Mouse (Mus musculus): ENCODE measurements around the gene Tmem178b.

The Tmem178b gene

DNA sequence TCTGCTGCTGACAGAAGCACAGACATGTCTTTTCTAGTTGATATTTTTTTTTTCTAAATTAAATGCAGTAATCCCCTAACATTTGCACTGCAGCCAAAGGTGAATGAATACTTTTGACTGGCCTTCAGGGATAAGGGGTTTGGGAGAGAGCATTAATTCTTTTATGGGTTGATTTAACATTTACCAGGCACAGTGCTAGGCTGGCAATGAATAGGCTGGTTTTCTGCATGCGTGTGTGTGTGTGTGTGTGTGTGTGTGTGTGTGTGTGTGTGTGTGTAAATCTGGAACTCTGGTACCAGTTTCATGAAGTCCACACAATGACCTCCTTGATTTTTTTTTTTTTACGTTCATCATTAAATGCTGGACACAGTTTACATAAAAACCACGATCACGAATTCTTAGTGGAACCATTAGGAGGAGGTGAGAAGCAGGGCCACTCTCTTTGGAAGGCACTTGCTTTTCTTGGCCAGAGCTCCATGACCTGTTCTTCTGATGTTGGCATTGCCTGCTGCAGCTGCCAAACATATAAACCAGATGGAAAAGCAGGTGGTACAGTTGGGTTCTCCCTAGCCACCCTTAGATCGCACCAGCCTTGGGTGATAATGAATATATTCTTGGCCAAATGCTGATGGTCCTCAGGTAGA lies 203.7 kb downstream of the Tmem178b start:
- no peak for DNase-seq (ENCODE audit: extremely low read depth, low read depth, low spot score)

DNA sequence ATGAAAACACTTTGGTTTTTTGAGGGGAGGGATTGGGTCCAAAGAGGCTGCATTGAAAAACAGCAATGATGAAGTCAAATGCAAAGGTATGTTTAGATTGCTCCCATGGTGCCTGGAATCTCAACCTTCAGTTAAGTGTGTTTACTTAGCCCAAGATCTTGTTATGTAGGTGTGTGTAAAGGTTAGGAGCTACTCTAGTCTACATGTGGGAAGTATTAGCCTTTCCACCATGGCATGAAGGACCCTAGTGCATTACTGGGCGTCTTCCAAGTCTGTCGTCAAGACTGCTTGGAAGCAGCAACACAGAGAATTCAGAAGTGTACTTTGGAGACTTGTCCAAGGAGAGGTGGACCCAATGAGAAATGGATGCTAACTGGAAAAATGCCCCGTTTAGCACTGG lies 205.3 kb downstream of the Tmem178b start:
- no peak for DNase-seq (ENCODE audit: extremely low read depth, low read depth, low spot score)

DNA sequence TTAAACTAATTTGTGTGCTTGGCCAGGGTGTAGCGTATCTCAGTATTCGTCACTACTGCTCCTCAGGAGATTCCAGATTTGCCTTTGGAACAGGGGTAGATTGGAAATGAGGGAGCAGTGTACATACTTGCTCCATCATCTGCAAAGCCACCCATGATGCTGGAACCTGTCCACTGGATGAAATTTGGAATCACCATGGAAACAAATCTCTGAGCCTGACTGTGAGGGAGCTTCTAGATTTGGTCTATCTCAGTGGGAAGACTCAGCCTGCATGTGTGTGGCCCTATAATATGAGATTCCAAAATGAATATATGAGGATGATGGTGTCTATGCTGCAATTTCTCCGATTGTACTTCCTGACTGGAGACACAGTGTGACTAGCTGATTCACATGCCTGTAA lies 210.7 kb downstream of the Tmem178b start:
- DNase-seq (ENCODE audit: extremely low read depth, low read depth, low spot score), result no peak

DNA sequence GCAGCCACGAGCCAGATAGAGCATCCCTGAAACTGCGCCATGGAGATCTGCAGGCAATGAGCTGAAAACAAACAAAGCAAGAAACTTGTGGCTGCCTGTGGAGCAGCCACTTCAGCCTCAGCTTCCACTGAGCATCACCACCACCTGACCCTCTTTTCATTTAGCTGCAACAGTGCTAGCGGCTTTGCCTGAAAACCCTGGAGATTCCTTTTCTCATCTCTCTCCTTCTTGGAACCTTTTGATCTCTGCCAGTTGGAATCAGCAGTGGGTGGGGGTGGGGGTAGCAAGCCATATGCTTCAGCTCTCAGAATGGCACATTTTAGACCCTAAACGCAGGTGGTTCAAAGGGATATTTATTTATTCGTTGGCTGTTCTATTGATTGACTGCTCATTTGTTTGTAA lies 218.2 kb downstream of the Tmem178b start:
- no peak for DNase-seq (ENCODE audit: extremely low read depth, low read depth, low spot score)

DNA sequence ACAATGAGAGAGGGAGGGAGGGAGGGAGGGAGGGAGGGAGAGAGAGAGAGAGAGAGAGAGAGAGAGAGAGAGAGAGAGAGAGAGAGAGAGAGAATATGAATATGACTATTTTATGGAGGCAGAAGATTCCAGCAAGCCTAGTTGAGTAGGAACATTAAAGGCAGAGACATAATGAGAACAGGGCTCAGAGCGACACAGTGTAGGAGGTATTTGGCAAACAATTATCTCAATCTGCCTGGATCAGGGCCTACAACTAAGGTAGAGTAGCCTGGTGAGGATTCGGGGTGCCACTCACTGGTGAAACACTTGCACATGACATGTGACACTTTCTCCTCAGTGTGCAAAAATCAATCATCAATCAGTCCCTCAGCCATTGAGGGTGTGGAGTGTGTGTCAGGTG lies 225.4 kb downstream of the Tmem178b start:
- DNase-seq (ENCODE audit: extremely low read depth, low read depth, low spot score), result no peak

DNA sequence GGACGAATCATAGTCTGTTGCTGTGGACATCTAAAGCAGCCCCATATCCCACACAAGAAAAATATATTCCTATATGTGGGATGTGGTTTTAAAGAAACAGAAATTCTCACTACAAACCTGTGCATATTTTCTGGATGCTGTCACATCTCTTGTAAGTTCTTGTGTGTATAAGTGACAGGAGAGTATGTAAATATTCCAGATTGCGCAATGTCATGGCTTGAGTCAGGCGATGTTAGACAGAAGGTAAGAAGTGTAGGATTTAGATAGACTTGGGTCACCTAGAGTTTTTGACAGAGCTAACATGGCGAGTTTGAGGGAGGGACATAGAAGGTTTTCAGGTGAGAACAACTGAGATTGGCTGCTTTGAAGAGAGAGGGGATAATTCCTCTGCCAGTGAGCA lies 228.7 kb downstream of the Tmem178b start:
- DNase-seq (ENCODE audit: extremely low read depth, low read depth, low spot score), result no peak

DNA sequence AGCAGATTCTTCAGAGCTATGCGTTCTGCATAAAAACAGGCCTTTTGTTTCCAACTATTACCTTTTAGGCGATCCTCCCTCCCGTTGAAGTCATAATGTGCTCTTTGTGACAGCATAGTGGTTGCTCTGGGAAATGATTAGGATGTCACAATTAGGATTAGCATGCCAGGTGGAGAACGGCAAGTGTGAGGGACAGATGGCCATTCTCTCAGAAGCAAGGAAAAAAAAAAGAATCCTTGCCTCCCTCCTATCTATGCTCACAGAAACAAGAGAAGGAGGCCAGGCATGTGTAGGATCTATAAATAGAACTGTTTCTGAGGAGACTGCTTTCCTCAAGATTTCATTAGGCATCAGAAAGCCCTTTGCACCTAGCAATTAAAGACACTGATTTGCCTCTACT lies 229.8 kb downstream of the Tmem178b start:
- no peak for DNase-seq (ENCODE audit: extremely low read depth, low read depth, low spot score)

DNA sequence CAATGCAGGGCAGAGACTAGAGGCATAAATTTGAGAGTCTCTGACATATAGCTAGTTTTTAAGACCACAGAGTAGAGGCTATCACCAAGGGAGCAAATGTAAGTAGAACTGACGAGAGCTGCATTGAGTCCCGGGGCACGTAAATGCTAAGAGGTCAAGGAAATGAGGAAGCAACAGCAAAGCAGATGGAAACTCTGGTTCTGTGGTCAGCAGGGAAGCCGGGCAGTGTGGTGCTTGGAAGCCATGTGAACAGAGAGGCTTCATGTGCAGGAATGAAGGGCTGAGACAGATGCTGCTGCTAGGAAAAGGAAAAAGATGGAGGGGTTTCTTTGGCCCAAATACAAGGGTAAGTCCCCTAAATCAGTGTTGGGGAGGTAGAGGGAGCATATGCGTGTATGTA lies 237.0 kb downstream of the Tmem178b start:
- DNase-seq (ENCODE audit: extremely low read depth, low read depth, low spot score), result no peak

DNA sequence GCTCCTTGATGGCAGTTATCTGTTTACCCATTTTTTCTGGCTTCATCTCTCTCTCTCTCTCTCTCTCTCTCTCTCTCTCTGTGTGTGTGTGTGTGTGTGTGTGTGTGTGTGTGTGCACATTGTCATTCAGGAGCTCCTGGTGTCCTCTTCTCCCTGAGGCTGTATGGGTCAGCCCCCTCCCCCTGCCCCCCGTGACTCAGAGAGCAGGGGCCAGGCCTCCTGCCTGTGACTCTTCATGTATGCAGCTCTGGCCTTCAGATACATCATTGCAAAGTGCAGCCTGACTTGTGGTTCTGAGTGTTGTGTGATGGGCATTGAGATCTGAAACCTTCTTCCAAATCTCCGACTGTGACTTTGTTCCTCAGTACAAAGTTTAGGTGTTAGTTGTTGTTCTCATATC lies 237.7 kb downstream of the Tmem178b start:
- DNase-seq (ENCODE audit: extremely low read depth, low read depth, low spot score), result no peak

DNA sequence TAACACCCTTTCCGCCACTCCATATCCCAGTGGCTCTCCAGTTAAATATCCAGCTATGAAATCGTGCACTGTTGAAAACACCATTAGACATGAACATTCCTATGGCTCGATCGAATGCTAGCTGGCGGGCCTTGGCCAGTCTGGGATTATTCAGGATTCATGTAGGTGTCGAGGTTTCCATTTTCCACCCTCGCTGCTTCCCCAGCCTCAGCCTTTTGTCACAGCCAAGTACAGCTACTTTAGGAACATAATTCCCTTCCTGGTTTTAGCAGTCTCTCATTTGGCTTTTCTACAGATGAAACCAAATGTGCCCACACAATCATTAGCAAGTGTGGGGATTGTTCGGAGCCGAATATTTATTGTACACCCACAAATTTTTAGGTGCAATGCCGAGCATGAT lies 239.4 kb downstream of the Tmem178b start:
- no peak for DNase-seq (ENCODE audit: extremely low read depth, low read depth, low spot score)

DNA sequence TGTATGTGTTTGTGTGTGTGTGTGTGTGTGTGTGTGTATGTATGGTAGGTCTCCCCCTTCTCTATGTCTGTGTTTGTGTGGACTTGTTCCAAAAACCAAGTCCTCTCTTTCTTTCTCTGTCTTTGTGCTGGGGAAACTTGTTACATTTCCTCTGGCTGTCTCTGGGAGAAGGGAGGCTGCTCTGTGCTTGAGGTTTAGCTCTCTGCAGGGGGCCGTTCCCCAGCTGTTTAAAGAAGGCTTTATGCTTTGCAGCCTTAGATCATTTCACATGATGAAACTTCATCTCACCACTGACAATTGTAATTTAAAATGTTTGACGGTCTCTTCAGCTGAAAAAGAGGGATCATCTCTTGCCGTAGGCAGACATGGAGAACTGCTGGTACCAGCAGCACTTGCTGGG lies 243.2 kb downstream of the Tmem178b start:
- no peak for DNase-seq (ENCODE audit: extremely low read depth, low read depth, low spot score)

DNA sequence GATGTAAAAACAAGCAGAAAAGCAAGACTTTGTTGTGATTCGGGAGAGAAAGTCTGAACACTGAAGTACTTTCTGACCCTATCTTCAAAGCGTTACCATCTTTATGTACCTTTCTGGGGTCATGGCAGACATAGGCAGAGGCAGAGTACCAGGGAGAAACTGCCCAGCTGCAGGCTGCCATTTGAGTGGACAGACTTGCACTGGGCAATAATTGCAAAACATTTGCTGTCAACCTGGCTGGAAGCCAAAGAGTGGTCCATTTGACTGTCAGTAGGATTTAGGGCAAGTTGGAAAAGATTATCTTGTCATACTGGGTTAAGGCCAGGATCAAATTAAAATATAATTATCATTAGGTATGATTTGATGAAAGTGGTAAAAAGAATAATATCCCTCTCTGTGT lies 247.1 kb downstream of the Tmem178b start:
- DNase-seq (ENCODE audit: extremely low read depth, low read depth, low spot score), result no peak

DNA sequence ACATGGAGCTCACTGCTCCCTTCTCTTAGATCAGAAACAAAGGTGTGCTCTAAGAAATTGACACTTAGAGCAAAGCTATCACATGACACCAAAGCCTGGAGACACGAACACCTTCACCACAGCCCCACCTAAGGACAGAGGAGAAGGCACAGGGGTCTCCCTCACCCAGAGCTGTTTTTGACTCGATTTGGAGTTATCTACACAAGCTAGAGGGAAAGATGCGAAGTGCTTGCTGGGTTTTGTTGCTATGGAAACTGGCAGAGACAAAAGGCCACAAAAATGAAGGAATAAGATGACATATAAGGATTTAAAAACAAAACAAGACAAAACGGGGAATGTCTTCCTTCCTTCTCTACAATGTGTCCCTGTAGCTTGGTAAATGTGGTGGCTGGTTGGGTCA lies 248.4 kb downstream of the Tmem178b start:
- DNase-seq (ENCODE audit: extremely low read depth, low read depth, low spot score), result no peak

DNA sequence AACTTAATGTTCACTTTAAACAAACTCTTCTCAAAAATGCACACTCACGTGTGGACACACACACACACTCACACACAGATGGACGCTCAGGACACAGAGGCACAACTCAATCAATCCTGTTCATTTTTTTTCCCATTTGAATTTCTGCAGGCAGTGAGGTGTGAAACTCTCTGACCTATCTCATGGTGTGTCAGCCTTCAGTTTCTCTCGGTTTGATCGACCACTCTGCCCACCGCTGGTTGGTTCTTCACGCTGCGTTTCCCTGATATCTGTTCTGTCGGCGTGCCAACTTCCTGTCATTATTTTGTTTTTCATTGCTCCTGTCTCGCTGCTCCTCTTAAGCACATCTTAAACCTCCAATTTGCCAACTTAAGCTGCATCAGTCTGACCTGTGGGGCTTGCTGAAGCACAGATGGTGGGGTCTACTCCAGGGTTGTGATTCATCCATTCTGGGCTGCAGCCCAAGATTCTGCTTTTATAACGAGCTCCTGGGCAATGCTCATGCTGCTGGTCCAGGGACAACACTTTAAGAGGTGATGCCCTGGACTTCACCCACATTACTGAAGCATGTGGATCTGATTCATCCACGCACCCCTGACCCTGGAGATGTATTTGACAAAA lies 250.1 kb downstream of the Tmem178b start:
- no peak for DNase-seq (ENCODE audit: extremely low read depth, low read depth, low spot score)

DNA sequence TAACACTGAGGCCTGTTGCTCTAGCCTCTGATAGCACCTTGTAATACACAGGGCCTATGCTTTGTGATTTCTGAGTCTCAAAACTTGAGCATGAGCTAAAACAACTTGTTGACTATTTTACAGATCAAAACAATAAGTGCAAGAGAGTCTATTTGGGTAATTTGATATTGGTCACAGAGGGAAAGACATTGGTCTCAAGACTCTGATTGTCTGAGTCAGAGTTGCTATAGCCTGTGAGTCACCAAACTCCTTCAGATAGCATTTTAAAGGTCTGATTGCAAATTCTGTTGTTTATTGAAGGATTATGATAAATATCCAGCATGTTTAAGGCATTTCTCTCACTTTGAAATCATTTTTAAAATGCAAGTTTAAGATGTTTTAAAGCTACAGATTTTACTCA lies 250.9 kb downstream of the Tmem178b start:
- no peak for DNase-seq (ENCODE audit: extremely low read depth, low read depth, low spot score)

DNA sequence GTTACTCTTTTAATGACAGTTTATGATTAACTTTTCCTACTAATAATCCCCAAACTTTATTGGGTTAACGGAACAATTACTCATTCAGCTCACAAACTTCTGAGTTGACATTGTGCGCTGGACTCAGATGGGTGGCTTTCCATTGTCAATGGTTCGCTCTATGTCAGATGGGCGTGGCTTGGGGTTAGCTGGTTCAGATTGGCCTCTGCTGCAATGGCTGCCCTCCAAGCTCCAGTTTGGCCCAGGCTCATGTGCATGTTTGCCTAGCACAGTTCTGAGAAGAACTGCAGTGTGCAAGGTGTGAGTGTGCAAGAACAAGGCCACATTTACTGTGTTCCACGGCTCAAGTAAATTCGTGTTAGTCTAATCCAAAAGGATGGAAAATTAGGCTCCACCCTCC lies 255.6 kb downstream of the Tmem178b start:
- DNase-seq (ENCODE audit: extremely low read depth, low read depth, low spot score), result no peak

DNA sequence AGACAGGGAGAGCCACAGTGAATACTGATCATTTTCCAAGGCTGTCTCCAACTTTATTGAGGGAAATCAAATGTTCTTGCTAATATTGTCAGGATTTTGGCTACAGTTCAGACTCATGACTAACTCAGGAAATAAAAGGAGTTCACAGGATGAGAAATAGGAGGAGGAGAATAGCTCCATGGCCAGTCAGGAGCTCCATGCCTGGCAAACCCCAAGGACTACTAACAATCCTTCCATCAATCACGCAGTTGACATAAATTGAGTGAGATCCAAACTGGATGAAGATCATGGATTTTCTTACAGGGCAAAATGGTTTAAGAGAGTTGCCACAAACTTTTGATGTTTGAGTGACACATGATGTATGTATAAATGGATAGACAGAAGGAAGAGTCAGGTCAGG lies 258.9 kb downstream of the Tmem178b start:
- DNase-seq (ENCODE audit: extremely low read depth, low read depth, low spot score), result no peak

DNA sequence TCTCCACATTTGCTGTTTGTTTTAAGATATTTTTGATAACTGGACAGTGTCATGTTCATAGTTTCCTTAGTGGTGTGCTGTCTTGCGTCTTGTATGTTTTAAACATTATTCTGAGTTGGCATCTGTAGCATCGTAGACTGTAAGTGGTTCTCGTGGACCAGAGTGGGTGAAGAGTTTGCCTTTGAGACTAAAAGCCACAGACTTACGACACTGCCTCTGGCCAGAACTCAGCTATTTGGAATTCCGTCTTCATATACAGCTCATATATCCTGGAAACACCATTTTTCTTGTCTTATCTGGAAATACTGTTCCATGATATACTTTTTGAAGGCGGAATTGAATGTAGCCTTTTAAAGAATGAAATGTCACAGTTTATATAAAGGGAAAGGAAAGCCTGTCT lies 260.4 kb downstream of the Tmem178b start:
- no peak for DNase-seq (ENCODE audit: extremely low read depth, low read depth, low spot score)

DNA sequence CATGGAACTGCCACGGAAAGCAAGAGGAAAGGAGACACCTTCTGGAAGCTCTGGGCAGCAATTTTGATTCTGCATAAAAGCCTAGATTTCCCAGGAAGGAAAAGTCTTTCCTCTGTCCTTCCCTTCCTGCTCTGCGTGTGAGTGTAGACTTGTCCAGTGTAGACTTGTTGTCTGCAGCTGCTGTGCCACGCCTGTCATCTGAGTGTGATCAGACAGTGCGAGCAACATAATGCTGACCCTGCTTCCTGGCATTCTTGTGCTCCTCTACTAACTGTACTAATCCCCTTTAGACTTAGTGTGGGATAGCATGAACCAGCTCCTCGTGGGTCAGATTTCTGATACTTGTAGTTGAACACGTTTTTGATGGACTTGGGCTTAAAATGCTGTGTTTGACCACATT lies 262.6 kb downstream of the Tmem178b start:
- DNase-seq (ENCODE audit: extremely low read depth, low read depth, low spot score), result no peak

DNA sequence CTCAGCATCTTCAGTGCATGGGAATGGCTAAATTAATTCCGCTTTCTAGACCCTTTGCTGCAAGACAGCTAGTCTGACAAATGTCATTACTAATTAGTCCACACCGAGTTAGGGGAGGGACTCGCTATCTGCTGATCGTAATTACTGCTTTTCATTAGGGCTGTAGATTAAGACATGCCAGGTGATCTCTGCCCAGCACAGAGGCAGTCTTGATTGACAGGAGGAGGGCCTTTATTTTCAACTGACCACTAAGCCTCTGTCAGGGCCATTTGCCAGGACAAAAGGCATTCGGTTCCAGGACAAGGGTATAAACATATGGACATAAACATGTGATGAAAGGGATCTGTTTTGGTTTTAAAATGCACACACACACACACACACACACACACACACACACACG lies 264.3 kb downstream of the Tmem178b start:
- DNase-seq (ENCODE audit: extremely low read depth, low read depth, low spot score), result no peak

DNA sequence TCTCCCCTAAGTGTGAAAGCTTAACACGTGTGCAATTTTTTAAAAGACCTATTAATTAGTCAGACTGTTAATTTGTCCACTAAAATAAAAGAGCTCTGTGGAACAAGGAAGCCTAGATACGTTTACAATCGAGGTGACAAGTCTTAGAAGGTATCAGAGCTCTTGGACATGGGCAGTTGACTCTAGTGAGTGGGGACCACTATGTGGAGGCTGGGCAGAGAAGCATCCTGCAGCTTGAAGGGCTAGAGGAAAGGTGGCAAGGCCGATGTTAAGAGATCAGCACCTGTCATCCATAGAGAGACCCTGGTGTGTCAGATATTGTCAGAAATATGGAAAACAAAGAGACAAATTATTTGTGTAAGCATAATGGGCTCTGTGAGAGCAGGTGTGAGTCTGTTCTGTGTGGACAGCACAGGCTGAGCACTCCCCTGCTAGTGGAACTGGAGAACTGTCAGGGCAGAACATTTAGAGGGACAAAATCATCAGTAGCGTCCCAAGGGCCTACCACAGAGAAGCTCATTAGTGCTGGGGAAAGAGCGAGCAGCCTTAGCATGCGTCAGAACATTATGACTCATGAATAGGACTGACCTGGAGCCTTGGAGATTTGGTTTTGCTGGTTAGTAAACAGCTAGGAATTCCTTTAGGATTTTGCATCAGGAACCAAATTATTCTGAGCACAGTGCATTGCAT lies 264.9 kb downstream of the Tmem178b start:
- DNase-seq (ENCODE audit: extremely low read depth, low read depth, low spot score), result no peak

DNA sequence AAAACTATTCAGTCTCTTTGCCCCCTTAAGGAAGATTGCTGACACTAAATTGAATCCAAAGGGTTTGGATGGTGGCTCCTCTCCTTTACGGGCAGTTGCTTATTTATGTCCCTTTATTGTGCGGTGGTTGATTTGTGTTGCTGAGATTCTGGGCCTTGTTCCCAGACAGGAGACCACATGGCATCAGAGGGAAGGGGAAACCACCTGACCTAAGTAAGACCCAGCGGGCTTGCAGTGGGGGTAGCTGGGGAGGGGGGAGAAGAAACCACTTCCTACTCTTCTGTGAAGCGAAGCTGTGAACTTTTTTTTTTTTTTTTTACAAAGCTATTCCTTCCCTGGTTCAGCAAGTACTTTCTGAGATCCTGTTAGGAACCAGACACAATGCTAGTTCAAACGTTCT lies 269.5 kb downstream of the Tmem178b start:
- DNase-seq (ENCODE audit: extremely low read depth, low read depth, low spot score), result no peak

DNA sequence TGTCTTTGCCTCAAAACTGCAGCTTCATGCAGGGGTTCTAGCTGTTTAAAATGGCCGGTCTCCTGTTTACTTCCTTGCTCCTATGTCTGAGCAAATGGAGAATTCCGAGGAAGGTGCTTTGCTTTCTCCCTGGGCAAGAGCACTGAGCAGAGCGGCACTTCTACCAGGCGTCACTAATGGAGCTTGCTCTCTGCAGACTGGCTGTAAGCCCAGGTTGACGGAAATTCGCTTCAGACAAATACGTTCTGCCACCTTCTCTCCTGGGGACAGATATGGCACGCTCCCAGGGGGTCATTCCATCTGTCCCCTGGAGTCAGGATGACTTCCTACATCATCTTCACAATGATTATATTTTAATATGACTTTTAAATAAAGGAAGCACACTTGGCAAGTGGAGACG lies 271.3 kb downstream of the Tmem178b start:
- no peak for DNase-seq (ENCODE audit: extremely low read depth, low read depth, low spot score)
